Mouse (Mus musculus) kidney, adult 2 months (tissue): ENCODE results near the gene C5ar2.

Experiments
- CTCF ChIP-seq: fragments of 200-500 bp; conservative IDR thresholded peaks from 2 replicates; pipeline ENCODE4 v1.5.1; 2011; ENCODE audit warnings: low read depth, mild to moderate bottlenecking, control low read depth, low read length, moderate library complexity, mixed read lengths; ENCODE audit not compliant: insufficient read depth, insufficient read length
- POLR2A ChIP-seq: fragments of 200-500 bp; IDR thresholded peaks from one replicate; pipeline ENCODE4 v1.6.1; 2011; ENCODE audit warnings: low read depth, low read length, control low read depth

DNA sequence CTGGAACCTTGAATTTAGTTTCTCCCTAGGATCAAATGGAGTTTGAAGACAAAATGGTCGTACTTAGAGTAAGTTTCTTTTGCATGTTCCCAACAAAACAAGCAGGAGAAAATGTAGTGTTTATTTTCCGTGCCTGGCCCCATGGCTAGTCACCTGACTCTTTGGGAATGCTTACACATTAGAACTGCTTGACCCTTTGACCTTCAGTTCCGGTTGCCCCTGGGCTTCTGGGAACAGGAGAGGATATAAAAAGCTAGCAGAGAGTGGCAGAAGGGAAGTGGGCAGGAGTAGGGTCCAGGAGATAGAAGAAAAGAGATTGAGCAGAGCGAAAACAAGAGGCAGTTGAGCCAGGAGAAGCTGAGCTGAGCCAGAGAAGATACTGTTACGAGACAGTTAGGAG, 14.1 kb downstream of the C5ar2 start:
- TF ChIP-seq CTCF (no peak), POLR2A (no peak)
